Mouse (Mus musculus) heart, adult 18-20 months (tissue): ENCODE data around the gene Prkce. TPM values are rescaled to one million over a fixed set of nuclear protein-coding genes. Genes with fewer than 3 reads are reported as not detected.
A peak's percentile ranks its signal among the peaks of the same experiment; 100 is the strongest.

Experiments used
- DNase-seq, 2 experiments: peaks; one replicate each; pipeline ENCODE4 v3.0.0; 2021 to 2022; ENCODE audit warnings: mixed read lengths in 1 of 2
- total RNA-seq, 2 experiments: library from RNA; stranded (reverse); gene quantifications; 2 replicates each; pipeline ENCODE4 v1.2.3; 2021

Gene Prkce
- total RNA-seq, 2 experiments from 2014 or later = 26.1 to 27.0 TPM

- DNase-seq = no peak
These were observed 196.9 kb downstream of the Prkce start for GRCm38 (mm10) chr17:86364349-86365075.

GRCm38 (mm10) chr17:86366919-86367318 lies 199.3 kb downstream of the Prkce start:
- peak; percentile 57 to 61 for DNase-seq

- no peak for DNase-seq
These were observed 200.1 kb downstream of the Prkce start for GRCm38 (mm10) chr17:86367676-86368075.

GRCm38 (mm10) chr17:86370106-86370742 lies 202.6 kb downstream of the Prkce start:
- no peak for DNase-seq

GRCm38 (mm10) chr17:86371101-86371561 lies 203.5 kb downstream of the Prkce start:
- DNase-seq = peak; percentile 66 to 77

- no peak for DNase-seq
These were observed 208.8 kb downstream of the Prkce start for GRCm38 (mm10) chr17:86376389-86376788.

GRCm38 (mm10) chr17:86377863-86378262 lies 210.3 kb downstream of the Prkce start:
- DNase-seq = no peak

GRCm38 (mm10) chr17:86378611-86379010 lies 211.0 kb downstream of the Prkce start:
- DNase-seq = peak in 1 of 2 experiments; percentile 48

GRCm38 (mm10) chr17:86379405-86380137 lies 212.0 kb downstream of the Prkce start:
- DNase-seq = no peak

- no peak for DNase-seq
These were observed 213.9 kb downstream of the Prkce start for GRCm38 (mm10) chr17:86381464-86381863.

GRCm38 (mm10) chr17:86382885-86383284 lies 215.3 kb downstream of the Prkce start:
- DNase-seq = no peak

- no peak for DNase-seq
These were observed 216.4 kb downstream of the Prkce start for GRCm38 (mm10) chr17:86383699-86384572.

GRCm38 (mm10) chr17:86392475-86392874 lies 224.9 kb downstream of the Prkce start:
- no peak for DNase-seq

GRCm38 (mm10) chr17:86393191-86393590 lies 225.6 kb downstream of the Prkce start:
- no peak for DNase-seq

- no peak for DNase-seq
These were observed 229.5 kb downstream of the Prkce start for GRCm38 (mm10) chr17:86397097-86397496.

- peak in 1 of 2 experiments; percentile 19 for DNase-seq
These were observed 230.1 kb downstream of the Prkce start for GRCm38 (mm10) chr17:86397647-86398046.

GRCm38 (mm10) chr17:86398226-86398625 lies 230.6 kb downstream of the Prkce start:
- DNase-seq = peak in 1 of 2 experiments; percentile 20

- peak; percentile 63 to 64 for DNase-seq
These were observed 232.4 kb downstream of the Prkce start for GRCm38 (mm10) chr17:86400032-86400431.

GRCm38 (mm10) chr17:86404795-86405501 lies 237.4 kb downstream of the Prkce start:
- no peak for DNase-seq

GRCm38 (mm10) chr17:86405644-86406043 lies 238.1 kb downstream of the Prkce start:
- DNase-seq = no peak
